Mouse (Mus musculus) thymus, adult 2 months (tissue): ENCODE results near the gene Tbk1.

ENCODE experiments used
- CTCF ChIP-seq: fragments of 200-500 bp; IDR thresholded peaks from 2 replicates; pipeline ENCODE4 v1.5.1; 2012; ENCODE audit warnings: mild to moderate bottlenecking, control low read depth, low read length, moderate library complexity, borderline replicate concordance; ENCODE audit not compliant: control insufficient read depth, poor library complexity, insufficient read depth; ENCODE audit errors: extremely low read depth
- POLR2A ChIP-seq: fragments of 200-500 bp; IDR thresholded peaks from 2 replicates; pipeline ENCODE4 v1.6.1; 2012; ENCODE audit warnings: mild to moderate bottlenecking, low read length, control low read depth, moderate library complexity; ENCODE audit not compliant: control insufficient read depth, poor library complexity, insufficient read depth; ENCODE audit errors: extremely low read depth

DNA sequence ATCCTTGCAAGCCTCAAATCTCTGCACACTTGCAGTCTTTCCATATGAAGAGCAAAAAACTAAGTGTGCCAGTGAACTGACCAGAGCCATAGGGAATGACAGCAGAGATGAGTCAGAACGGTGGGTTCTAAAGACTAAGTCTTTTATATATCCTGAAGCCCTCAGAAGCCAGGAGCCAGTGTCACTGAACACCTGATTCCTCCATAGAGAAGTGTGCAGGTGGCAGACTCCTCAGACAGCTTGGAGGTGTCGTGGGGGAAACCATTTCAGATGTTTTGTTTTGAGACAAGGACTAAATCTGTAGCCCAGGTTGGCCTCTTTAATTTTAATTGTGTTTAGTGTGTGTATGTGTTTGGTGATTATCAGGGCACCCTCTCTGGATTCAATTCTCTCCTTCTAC is 87.5 kb downstream of the Tbk1 start:
- TF ChIP-seq CTCF (no peak), POLR2A (no peak)
